Mouse (Mus musculus): Measurements from ENCODE around the gene Susd1.
A peak's percentile ranks its signal among the peaks of the same experiment; 100 is the strongest.

The Susd1 gene

DNA sequence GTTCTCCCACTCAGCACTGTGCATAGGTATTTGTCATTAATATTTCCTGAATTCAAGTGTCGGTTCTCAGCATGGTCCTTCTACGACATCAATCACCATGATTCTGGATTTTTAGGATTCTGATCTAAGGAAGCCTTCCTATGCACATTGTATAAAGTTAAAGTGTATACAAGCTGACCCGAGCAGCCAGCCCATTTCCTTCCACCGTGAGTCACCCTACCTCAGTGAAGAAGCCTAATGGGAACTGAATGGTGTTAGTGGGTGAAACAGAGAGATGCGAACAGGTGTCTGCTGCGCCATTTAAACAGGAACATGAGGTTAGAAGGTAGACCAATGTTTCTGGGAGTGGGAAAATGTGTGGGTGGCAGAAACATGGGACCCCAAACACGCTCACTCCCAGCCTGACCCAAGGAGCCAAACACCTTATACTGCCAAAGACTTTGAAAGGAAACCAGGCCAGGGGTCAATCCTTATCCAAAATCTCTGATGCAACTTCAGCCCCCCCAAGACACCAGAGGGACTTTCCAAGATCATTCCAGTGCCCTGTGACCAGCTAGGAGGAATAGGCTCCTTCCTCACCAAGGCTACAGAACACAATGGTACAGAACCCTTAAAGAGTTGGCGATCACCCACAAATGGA lies 99.4 kb downstream of the Susd1 start:
- DNase-seq (ENCODE audit: low spot score) = no peak

DNA sequence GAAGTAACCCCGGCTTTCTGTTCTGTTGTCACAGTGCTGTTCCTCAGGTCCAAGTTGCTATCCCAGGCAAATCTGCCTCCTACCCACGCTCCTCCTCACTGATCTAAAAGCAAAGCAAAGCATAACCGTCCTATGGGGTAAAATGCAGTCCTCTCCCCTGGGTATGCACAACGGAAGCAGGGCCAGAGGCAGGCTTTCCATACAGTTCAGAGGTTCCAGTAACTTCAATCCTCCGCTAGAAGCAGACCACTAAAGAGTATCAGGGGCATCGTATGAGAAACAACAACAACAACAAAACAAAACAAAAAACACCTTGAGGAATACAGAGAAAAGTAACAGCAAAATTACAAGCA lies 100.9 kb downstream of the Susd1 start:
- no peak for DNase-seq (ENCODE audit: low spot score)

DNA sequence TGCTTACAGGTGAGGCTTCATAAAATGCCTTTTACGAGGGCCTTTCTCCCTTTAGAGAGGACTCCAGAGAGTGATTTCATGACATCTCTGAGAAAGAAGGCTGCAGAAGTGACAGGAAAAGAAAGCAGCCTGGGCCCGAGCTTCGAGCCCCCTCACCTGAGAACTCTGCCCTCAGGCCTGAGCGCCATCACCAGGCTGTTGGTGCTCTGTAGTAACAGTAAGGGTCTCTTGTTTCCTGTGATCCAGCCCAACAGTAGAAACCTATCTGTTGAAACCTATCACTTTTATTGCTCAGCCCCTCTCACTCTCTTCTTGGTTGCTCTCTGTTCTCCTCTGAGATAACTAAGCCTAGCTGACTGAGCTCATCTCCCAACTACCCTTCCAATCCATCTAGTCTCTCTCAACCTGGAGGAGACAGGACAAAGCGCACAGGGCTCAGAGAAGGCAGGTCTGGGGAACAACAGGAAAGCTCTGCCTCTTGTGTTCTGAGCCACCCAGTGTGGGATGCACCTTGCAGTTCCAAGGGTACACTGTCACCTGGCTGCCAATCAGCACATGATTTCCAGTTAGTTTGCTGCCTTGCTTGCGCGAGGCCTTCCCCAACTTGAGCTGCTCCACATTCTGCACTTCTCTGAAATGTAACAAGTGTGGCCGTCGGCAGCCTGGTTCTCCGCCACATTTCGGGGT lies 101.4 kb downstream of the Susd1 start:
- no peak for DNase-seq (ENCODE audit: low spot score)

DNA sequence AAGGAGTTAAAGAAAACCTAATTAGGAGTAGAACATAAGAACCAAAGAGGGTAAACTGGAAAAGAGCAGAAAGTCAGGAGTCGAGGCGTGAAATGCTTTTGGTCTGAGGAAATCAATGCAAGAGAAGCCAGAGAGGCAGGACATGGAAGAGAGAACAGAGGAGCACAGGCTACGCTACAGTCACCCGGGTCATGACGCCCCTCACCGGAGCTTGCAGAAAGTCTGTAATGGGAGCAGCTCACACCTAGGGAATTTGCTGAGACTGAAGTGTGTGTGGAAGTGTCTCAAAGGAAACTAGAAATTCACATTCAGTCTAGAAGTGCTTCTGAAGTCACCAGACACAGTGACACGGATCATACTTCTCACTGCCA lies 102.0 kb downstream of the Susd1 start:
- no peak for DNase-seq (ENCODE audit: low spot score)

DNA sequence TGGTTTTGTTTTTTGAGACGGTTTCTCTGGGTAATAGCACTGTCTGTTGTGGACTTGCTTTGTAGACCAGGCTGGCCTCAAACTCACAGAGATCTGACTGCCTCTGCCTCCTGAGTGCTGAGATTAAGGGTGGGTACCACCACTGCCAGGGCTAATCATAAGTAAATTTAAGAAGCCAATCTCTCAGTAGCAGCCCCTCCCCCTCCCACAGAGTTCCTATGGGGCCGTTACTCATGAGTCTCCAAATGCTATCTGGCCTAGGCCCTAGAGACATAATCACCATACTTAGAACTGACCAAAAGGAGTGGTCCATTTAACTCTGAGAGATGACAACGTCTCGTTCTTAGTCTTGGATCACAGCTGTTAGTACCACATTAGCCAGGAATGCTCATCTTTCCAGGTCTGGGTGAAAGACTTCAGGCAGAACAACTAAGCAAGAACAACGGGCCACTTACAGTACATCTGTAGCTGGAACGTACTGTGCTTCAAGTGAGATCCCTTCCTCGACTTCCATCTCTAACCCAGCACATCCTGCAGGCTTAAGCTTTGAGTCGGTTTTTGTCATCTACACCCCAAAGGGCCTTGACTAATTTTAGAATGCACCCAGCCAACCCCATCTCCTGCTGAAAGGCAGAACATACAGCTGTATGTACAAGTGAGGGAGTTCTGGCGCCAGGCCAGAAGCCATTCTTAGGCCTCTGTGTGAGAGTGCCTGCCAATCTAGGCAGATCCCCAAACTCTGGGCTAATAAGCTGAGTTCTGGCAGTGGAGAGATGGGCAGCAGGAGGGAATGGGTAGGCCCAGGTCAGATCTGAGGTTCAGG lies 102.6 kb downstream of the Susd1 start:
- peak; percentile 33 for DNase-seq (ENCODE audit: low spot score)

DNA sequence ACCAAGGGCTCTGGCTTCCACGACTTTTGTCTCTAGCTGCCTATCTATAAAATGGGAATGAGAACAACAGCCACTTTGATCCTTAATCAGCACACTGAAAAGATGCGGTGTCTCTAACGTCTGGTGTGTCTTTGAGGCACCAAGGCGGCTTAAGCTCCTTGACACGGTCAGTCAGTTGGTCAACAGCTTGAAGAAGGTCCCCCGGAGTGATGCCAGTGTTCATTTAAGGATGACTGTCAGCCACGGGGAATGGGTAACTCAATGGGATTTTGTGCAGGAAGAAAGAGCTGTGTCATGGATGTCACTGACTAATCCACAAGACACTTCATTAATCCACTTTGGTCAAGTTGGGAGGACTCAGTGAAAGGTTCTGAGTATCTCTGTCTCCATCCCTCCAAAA lies 103.3 kb downstream of the Susd1 start:
- no peak for DNase-seq (ENCODE audit: low spot score)

DNA sequence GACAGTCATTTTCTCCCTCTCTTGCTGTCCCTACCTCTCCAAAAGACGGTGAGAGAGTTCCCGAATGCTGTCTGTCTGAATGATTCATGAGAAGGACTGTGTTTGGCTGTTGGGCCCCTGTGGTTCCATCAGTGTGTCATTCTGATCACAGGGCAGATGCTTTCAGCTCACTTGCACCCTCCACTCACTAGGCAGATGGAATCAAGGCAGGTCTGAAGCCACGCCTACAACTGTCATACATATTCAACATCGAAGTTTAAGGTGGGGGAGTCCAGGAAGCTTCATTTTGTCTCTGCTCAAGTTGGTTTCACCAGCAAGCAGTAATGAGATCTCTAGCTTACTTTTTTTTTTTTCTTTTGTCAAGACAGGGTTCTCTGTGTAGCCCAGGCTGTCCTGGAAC lies 104.2 kb downstream of the Susd1 start:
- no peak for DNase-seq (ENCODE audit: low spot score)

DNA sequence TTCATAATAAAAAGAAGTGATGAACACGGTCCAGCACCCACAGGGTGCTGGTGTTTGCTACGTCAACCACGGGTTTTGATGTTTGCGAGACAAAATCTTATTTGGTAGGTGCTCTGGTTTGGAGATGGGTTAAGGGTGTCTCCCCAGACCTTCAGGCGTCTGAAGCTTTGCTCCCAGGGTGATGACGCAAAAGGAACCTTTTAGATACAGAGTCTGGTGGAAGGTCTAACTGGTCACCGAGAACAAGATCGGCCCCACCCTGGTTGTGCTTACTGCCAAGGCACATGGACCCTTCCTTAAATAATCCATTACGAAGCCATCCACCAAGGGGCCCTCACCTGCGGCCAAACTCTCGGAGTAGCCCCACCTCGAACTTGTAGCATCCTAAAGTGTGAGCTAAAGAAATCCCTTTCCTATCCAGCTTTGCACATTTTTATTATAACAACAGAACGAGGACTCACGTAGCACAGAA lies 105.0 kb downstream of the Susd1 start:
- DNase-seq (ENCODE audit: low spot score) = no peak

DNA sequence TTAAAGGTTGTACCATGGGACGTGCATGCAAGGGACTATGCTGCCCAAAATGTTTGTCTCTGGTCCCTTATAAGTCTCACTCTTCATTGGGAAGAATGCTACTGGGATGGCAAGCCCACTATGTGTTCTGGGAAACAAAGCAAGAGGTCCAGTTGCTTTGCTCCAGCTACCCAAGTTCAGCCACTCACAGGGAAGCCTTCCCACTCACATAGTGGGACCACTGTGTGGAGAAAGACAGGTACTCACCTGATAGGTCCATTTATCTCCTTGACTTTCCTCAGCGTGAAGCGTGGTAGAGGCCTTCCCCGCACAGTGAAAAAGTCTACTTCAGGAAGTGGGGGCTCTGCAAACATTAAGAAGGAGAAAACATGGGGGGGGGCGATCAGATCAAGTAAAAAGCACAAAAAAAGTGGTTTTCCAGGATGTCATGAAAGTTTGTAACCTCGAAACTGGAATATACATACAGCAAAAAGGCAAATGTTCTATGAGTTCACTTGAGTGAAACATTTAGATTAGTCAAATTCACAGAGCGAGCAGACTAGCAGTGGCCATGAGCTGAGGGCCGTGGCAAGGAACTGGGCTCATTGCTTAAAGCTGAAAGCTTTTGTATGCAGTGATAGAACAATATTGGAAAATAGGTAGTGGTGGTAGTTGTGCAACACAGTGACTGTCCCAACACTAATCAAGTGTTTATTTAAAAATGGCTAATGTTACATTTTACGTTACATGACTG lies 105.6 kb downstream of the Susd1 start:
- DNase-seq (ENCODE audit: low spot score) = no peak

DNA sequence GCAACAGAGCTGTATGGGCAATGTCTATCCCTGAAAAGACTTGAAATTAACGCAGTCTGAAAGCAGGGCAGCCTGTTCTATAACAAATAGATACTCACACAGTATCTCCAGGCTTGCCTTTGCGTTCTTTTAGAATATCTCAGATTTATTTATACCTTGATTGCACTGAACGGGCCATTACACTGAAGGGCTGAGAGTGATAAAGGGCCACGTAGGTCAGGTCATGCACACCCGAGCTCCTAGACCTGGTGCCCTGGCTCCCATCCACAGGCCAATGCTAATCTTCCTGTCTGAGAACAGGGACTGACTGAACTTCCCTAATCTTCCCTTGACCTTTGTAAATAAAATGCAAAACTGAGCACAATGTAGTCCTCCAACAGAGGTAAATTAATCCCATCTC lies 106.3 kb downstream of the Susd1 start:
- DNase-seq (ENCODE audit: low spot score) = no peak

DNA sequence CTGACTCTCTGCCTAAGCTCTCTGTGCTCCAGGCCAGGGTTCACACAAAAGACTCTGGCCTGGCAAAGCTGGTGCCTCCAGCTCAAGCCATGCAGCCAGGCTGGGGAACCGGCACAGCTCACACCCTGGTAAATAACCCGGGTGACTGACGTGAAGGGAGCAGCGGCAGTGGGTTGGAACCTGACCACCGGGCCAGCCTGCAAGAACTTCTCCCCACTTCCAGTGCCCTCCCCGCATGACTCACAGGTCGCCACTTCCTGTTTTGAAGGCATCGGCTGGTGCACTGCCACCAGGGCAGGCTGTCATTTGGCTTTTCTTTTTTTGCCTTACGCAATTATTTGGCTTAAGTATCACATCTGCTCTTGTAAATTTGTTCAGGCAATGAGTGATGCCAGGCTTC lies 106.8 kb downstream of the Susd1 start:
- DNase-seq (ENCODE audit: low spot score) = peak; percentile 76

DNA sequence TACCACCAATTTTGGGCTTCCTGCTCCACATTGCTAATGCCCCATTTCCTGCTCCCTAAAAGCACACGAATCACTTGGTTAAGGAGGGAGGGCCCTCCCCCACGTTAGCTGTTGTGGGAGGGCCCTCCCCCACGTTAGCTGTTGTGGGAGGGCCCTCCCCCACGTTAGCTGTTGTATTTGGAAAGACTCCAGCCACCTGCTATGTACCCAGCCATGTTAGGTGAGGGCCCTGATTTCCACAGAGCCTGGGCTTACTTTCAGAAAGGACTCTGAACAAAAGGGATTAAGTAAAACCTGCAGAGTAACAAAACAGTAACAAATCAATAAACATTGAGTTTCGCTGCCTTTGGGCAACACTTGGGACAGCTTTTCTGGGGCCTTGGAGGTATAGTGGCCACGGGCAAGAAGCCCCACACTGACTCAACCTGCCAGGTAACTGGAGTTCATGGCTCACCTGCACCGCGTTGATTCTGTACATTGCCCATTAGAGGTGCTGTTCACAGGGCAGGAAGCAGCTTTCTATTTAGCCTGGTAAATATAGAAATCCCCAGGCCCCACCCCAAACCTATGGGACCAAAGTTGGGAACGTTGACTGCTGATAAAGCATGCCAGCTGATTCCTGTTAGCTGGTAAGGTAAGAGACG lies 107.3 kb downstream of the Susd1 start:
- DNase-seq (ENCODE audit: low spot score) = no peak

DNA sequence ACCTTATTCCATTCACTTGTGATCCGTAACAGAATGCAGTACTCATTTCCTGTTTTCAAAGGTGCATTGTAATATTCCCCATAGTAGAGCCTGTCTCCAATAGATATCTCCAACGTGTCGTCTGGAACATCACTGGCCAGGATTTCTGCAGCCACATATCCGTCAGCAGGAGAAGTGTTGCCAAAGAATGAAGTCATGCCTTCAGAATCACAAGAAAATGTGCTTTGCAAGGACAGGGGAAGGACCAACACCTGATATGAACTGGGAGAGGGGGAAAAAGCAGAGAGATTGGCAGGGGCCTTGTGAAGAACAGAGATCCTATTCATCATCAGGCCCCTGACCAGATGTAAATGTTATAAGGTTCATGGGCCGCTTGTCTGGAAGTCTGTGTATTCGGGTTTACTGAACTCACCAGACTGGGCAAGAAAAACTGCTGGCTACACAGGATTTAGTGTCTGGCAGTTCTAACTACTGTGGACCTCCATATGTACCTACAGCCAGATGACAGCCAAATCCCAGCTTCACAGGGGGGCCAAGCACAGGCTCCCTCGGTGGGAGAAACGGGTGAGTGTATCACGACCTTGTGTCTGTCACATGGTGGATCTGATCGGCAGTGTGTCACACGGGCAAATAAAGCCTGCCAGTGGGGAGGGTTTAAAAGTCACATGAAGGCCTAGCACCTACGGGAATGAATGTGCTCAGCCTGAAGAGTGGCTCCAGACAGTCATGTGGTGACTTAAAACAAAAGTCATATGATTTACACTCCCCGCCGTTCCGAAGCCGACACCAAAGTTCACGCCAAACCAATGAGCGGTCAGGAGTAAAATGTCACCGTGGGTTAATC lies 108.8 kb downstream of the Susd1 start:
- DNase-seq (ENCODE audit: low spot score) = no peak

DNA sequence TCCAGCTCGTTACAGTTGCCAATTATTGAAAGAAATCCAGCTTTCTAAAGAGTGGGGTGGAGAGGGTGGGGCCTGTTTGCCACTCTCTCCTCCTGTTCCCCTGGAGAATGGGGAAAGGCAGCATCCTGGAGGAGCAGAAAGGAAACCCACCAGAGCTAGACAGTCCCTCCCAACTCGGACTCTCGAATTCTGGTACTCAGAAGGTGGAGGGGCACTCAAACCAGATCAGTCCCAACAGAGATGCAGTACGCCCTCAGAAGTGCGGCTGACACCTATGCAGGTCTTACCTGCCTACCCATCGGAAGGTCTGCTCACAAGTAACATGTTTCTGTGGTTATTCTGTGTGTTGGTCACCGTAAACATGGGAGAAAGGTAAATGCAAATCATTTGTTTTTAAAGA lies 109.6 kb downstream of the Susd1 start:
- no peak for DNase-seq (ENCODE audit: low spot score)

DNA sequence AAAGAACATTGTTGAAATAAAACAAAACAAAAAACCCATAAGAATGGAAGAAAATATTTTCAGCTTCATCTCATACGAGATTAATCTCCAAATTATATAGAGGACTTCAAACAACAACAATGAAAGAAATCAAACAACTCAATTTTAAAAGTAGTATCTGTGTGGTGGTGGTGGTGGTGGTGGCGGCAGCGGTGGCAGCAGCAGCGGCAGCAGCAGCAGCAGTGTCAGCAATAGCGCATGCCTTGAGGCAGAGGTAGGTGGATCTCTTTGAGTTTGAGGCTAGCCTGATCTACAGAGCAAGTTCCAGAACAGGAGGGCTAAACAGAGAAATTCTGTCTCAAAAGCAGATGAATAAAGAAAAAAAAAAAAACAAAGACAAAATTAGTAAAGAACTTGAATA lies 110.4 kb downstream of the Susd1 start:
- DNase-seq (ENCODE audit: low spot score) = no peak

DNA sequence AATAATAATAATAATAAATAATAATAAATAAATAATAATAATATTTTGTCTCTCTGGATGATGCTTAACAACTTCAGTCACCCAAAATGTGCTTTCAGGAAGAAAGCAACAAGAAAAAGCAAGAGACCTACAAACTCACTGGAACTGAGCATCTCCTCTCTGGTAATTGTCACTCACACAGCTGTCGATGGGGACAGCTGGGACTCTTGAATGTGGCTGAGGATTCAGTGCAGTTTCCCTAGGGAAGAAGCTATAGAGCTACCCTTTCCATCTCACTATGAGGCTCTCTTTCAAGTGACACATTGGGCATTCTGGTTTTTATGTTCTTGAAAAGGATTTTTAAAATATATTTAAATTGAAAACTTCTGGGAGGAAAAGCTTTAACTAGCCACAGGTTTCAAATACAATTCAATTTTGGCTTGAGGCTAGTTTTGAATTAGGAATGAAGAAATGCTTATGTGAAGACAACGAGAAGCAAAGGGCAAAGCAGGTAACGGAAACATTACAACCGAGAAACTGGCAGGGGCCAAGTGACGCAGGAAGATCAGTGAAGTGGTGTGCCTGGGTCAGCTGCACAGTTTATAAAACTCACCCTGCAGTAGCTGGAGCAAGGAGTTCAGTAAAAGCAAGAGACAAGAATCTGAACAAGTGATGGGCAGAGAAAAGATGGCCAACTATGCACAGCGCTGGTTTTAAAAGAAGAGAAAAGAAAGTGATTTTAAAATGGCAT lies 112.2 kb downstream of the Susd1 start:
- DNase-seq (ENCODE audit: low spot score) = no peak

DNA sequence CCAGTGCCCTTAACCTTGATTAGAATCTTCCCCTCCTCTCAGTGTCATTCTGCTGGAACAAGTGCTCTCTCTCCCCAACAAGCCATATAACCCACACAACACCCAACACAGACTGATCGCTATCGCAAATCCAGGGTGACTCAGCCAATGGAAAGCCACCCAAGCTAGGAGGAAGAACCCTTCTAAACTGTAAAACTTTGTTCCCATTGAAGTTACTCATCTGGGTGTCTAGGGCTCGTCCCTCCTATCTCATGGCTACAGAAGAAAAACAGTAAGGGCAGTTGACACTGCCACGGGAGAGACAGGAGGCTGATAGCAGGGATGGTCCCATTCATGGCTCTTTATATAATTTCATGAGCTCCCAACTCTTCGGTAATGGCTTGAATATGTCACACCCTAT lies 114.1 kb downstream of the Susd1 start:
- no peak for DNase-seq (ENCODE audit: low spot score)

DNA sequence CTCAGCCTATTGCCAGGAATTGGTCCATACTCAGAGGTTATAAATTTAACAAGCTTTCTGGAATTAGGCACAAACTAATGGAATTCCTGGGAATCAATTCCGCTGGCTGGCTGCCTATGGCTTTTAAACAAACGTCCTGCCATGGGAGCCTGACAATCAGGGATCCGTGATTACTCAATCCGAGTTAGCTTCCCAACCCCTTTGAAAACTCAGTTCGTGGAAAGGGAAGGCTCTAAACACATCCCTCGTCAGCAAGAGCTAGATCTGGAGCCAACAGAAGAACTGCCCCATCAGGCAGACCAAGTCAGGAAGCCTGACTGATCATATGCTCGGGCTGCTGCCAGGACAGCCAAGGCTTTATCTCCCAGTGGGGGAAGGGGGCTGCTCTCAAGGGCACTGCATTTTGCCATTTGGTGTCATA lies 115.2 kb downstream of the Susd1 start:
- no peak for DNase-seq (ENCODE audit: low spot score)

DNA sequence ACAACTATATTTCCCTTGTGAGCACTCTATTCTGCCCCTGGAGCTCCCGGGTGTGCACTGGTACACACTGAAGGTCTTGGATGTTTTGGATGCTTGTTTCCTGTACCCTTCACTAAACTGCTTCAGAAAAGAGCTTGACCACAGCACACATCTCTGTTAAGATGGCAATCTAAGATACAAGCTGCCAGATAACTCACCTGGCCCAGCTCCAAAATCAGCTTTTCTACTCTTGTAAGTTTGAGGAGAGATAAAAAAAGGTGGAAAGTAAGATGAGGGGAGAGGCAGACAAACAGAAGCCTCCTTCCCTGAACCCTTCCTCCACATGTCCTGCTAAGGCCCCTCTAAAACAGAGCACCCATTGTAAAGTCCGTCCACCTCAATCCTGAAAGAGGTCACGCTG lies 115.7 kb downstream of the Susd1 start:
- no peak for DNase-seq (ENCODE audit: low spot score)

DNA sequence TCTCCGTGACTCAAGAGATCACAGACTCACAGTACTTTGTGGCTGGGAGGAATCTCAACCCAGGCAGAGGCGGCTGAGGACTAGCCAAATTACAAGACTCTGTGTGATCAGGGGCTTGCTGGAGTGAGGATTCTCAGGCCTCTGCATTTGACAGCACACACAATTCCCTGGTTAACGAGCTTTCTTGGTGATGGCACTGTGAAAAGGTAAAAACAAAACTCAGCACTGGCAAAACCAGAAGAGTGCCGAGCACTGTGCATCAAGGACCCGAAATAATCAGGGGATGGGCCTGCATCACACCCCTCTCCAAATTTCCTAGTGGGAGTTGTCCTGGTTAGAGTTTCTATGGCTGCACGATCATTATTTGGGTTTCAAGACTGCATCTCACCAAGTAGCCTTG lies 116.4 kb downstream of the Susd1 start:
- no peak for DNase-seq (ENCODE audit: low spot score)

All from spleen, adult 12 weeks (tissue).